Mouse (Mus musculus): ENCODE data around the gene Tuba1c. TPM values are rescaled to one million over a fixed set of nuclear protein-coding genes. Genes with fewer than 3 reads are reported as not detected.

Gene Tuba1c
- total and polyA plus RNA-seq, 3 experiments: 129 to 163 TPM; not detected in 1

DNA sequence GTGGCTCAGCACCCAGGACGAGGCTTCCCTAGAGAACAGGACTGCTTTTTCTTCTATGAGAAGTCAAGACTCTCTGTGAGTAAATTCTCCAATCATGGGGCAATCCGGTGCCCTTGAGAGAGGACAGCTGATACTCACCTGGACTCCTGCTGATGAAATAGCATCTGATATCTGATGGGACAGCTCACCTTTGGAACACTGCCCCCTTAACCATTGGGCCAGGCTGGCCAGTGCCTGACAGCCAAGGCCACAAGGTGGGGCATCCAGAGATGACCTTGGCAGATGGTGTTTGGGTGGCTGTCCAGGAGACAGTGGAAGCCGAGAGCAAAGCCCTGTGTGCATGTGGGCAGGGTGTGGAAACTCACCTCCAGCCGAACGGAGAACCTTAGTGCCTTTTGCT, 12.6 kb downstream of the Tuba1c start:
- H3K9ac ChIP-seq (ENCODE audit: control insufficient read depth, low read depth, low read length, poor library complexity, severe bottlenecking): no peak overlapping the region
- H3K27me3 ChIP-seq (ENCODE audit: control insufficient read depth in 1 of 2, insufficient read depth in 2 of 2, low read length in 2 of 2): no peaks in the 10 kb centered on the region
- peaks cover 0 to 9% of the 10 kb centered on the region in 2 experiments; a peak in 2 of 4 replicates for H3K36me3 ChIP-seq (ENCODE audit: control insufficient read depth in 1 of 2, insufficient read depth in 2 of 2, low read length in 2 of 2)
- H3K9me3 ChIP-seq (replicated peaks; ENCODE audit: insufficient read depth, low read length): no peaks in the 10 kb centered on the region
- TF ChIP-seq CHD1 (IDR thresholded peaks at IDR 0.05; ENCODE audit: low read depth, low read length) (no peak), UBTF (IDR thresholded peaks at IDR 0.05; ENCODE audit: borderline replicate concordance, insufficient read depth, low read depth, low read length) (no peak), ELF1 (IDR thresholded peaks at IDR 0.05; ENCODE audit: low read depth, low read length) (no peak), GABPA (IDR thresholded peaks at IDR 0.05; ENCODE audit: low read depth, low read length) (no peak), KAT2A (conservative IDR thresholded peaks at IDR 0.05; ENCODE audit: low read depth, low read length) (no peak), POLR2AphosphoS2 (IDR thresholded peaks at IDR 0.05; ENCODE audit: low read length) (no peak), ZKSCAN1 (IDR thresholded peaks at IDR 0.05; ENCODE audit: low read depth, low read length) (no peak), SIN3A (IDR thresholded peaks at IDR 0.05; ENCODE audit: low read length) (no peak), ZC3H11A (IDR thresholded peaks at IDR 0.05; ENCODE audit: low read depth, low read length) (no peak), USF1 (IDR thresholded peaks at IDR 0.05; ENCODE audit: low read depth, low read length) (no peak), RAD21 (IDR thresholded peaks at IDR 0.05; ENCODE audit: low read depth, low read length) (no peak), TCF12 (IDR thresholded peaks at IDR 0.05; ENCODE audit: low read depth, low read length) (no peak), CTCF (IDR thresholded peaks at IDR 0.05 in 2 of 3, conservative IDR thresholded peaks at IDR 0.05 in 1 of 3; ENCODE audit: control insufficient read depth in 1 of 3, insufficient read depth in 1 of 3, low read depth in 2 of 3, low read length in 3 of 3, poor library complexity in 1 of 3, severe bottlenecking in 1 of 3) (no peak), USF2 (IDR thresholded peaks at IDR 0.05; ENCODE audit: borderline replicate concordance in 1 of 2, insufficient read depth in 1 of 2, low read depth in 1 of 2, low read length in 2 of 2) (no peak), EP300 (IDR thresholded peaks at IDR 0.05; ENCODE audit: low read depth in 1 of 2, low read length in 2 of 2) (no peak), POLR2AphosphoS5 (IDR thresholded peaks at IDR 0.05; ENCODE audit: borderline replicate concordance, low read depth, low read length) (no peak; the same call in 1 of the 2 replicates), SMC3 (IDR thresholded peaks at IDR 0.05; ENCODE audit: low read depth, low read length) (no peak), TAL1 (IDR thresholded peaks at IDR 0.05; ENCODE audit: low read length) (no peak), BHLHE40 (IDR thresholded peaks at IDR 0.05; ENCODE audit: borderline replicate concordance, low read depth, low read length) (no peak)
- H3K79me2 ChIP-seq (ENCODE audit: control insufficient read depth, insufficient read depth, low read length, poor library complexity): no peaks in the 10 kb centered on the region
- peaks cover 4 to 15% of the 10 kb centered on the region in 2 experiments; a peak in 3 of 4 replicates for H3K4me1 ChIP-seq (ENCODE audit: control insufficient read depth in 1 of 2, insufficient read depth in 2 of 2, low read length in 2 of 2)
- no peak overlapping the region for H3K27ac ChIP-seq (ENCODE audit: control insufficient read depth, low read depth, low read length)
- H3K4me3 ChIP-seq (ENCODE audit: control insufficient read depth in 1 of 2, insufficient read depth in 1 of 2, low read depth in 2 of 2, low read length in 2 of 2): no peak overlapping the region
- DNase-seq (ENCODE audit: low read depth, low spot score): no peak

DNA sequence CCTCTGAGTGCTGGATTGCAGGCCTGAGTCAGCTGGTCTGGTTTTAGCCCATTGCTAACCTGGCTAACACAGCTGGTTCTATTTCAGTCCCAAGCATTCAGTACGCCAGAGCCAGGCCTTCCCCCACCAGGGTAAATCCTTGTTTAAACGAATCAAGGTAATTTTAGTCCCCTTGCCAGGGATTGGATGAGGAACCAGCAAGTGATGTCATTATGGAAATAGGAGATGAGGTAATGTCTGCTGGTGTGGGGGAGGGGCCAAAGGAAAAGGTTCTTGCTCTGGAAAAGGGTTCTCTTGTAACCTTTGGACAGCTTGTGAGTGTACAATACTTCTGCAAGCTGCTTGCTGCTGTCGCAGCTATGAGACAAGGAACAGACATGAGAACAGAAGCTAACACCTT, 15.2 kb downstream of the Tuba1c start:
- no peak overlapping the region for H3K4me3 ChIP-seq (ENCODE audit: control insufficient read depth in 1 of 2, insufficient read depth in 1 of 2, low read depth in 2 of 2, low read length in 2 of 2)
- H3K27ac ChIP-seq (ENCODE audit: control insufficient read depth, low read depth, low read length): no peak overlapping the region
- H3K79me2 ChIP-seq (ENCODE audit: control insufficient read depth, insufficient read depth, low read length, poor library complexity): no peaks in the 10 kb centered on the region
- peaks cover 0 to 11% of the 10 kb centered on the region in 2 experiments; a peak in 2 of 4 replicates for H3K36me3 ChIP-seq (ENCODE audit: control insufficient read depth in 1 of 2, insufficient read depth in 2 of 2, low read length in 2 of 2)
- no peaks in the 10 kb centered on the region for H3K9me3 ChIP-seq (replicated peaks; ENCODE audit: insufficient read depth, low read length)
- no peak overlapping the region for H3K9ac ChIP-seq (ENCODE audit: control insufficient read depth, low read depth, low read length, poor library complexity, severe bottlenecking)
- peaks cover 6 to 15% of the 10 kb centered on the region in 2 experiments; a peak in 3 of 4 replicates for H3K4me1 ChIP-seq (ENCODE audit: control insufficient read depth in 1 of 2, insufficient read depth in 2 of 2, low read length in 2 of 2)
- H3K27me3 ChIP-seq (ENCODE audit: control insufficient read depth in 1 of 2, insufficient read depth in 2 of 2, low read length in 2 of 2): no peaks in the 10 kb centered on the region
- DNase-seq (ENCODE audit: low read depth, low spot score): no peak
- TF ChIP-seq RAD21 (IDR thresholded peaks at IDR 0.05; ENCODE audit: low read depth, low read length) (no peak), SIN3A (IDR thresholded peaks at IDR 0.05; ENCODE audit: low read length) (no peak), MYB (IDR thresholded peaks at IDR 0.05; ENCODE audit: low read depth, low read length) (no peak), ZMIZ1 (IDR thresholded peaks at IDR 0.05; ENCODE audit: low read depth, low read length) (no peak), CHD1 (IDR thresholded peaks at IDR 0.05; ENCODE audit: low read depth, low read length) (no peak), ZKSCAN1 (IDR thresholded peaks at IDR 0.05; ENCODE audit: low read depth, low read length) (no peak), USF1 (IDR thresholded peaks at IDR 0.05; ENCODE audit: low read depth, low read length) (no peak), TAL1 (IDR thresholded peaks at IDR 0.05; ENCODE audit: low read length) (no peak), GATA1 (IDR thresholded peaks at IDR 0.05; ENCODE audit: low read depth, low read length) (no peak), NELFE (IDR thresholded peaks at IDR 0.05; ENCODE audit: low read depth, low read length) (no peak), GABPA (IDR thresholded peaks at IDR 0.05; ENCODE audit: low read depth, low read length) (no peak), CTCF (IDR thresholded peaks at IDR 0.05 in 2 of 3, conservative IDR thresholded peaks at IDR 0.05 in 1 of 3; ENCODE audit: control insufficient read depth in 1 of 3, insufficient read depth in 1 of 3, low read depth in 2 of 3, low read length in 3 of 3, poor library complexity in 1 of 3, severe bottlenecking in 1 of 3) (no peak), MAFK (IDR thresholded peaks at IDR 0.05; ENCODE audit: borderline replicate concordance, low read depth, low read length) (no peak), RCOR1 (IDR thresholded peaks at IDR 0.05; ENCODE audit: low read depth, low read length) (no peak), MXI1 (IDR thresholded peaks at IDR 0.05; ENCODE audit: low read depth, low read length) (no peak), ELF1 (IDR thresholded peaks at IDR 0.05; ENCODE audit: low read depth, low read length) (no peak), MAZ (IDR thresholded peaks at IDR 0.05; ENCODE audit: low read depth, low read length) (no peak), EP300 (IDR thresholded peaks at IDR 0.05; ENCODE audit: low read depth in 1 of 2, low read length in 2 of 2) (no peak)
